Mouse (Mus musculus) hindbrain, embryonic 15.5 days (tissue): Measurements from ENCODE around the gene Specc1. TPM values are rescaled to one million over a fixed set of nuclear protein-coding genes. Genes with fewer than 3 reads are reported as not detected.

Source experiments
- ATAC-seq: fragments of 200-750 bp; cut with Nextera tagmentation; 2 replicates; pipeline ENCODE4 v1.8.0; 2017; ENCODE audit warnings: low read depth, moderate number of reproducible peaks, moderate TSS enrichment; ENCODE audit not compliant: low FRiP score
- H3K27ac ChIP-seq: fragments of 300-500 bp; sonication (generic); replicated peaks from 2 replicates; pipeline ENCODE4 v1.5.1; 2015; ENCODE audit warnings: mild to moderate bottlenecking, inconsistent platforms
- H3K27me3 ChIP-seq: fragments of 300-500 bp; sonication (generic); 2 replicates; pipeline ENCODE4 v1.6.1; 2015; ENCODE audit warnings: control low read depth, inconsistent platforms
- H3K36me3 ChIP-seq: fragments of 300-500 bp; sonication (generic); 2 replicates; pipeline ENCODE4 v1.6.1; 2015; ENCODE audit warnings: control low read depth, inconsistent platforms
- H3K4me1 ChIP-seq: fragments of 300-500 bp; sonication (generic); replicated peaks from 2 replicates; pipeline ENCODE4 v1.6.1; 2015; ENCODE audit warnings: control low read depth, inconsistent platforms
- H3K4me2 ChIP-seq: fragments of 300-500 bp; sonication (generic); 2 replicates; pipeline ENCODE4 v1.6.1; 2015; ENCODE audit warnings: moderate library complexity, mild to moderate bottlenecking, inconsistent platforms
- H3K4me3 ChIP-seq: fragments of 300-500 bp; sonication (generic); 2 replicates; pipeline ENCODE4 v1.5.1; 2015; ENCODE audit warnings: mild to moderate bottlenecking, inconsistent platforms
- H3K9ac ChIP-seq: fragments of 300-500 bp; sonication (generic); 2 replicates; pipeline ENCODE4 v1.6.1; 2015; ENCODE audit warnings: inconsistent platforms
- H3K9me3 ChIP-seq: fragments of 300-500 bp; sonication (generic); 2 replicates; pipeline ENCODE4 v1.6.1; 2016; ENCODE audit warnings: control low read depth, inconsistent platforms
- WGBS: fragments of 180-500 bp; shearing (Covaris S2); methylation state at CpG from one replicate; pipeline ENCODE4 v1.1.7; 2015; 5-methylcytosine and 5-hydroxymethylcytosine counted together
- polyA plus RNA-seq: library from polyadenylated mRNA; unstranded; fragments of >200 nt; fragmentation: Nextera tagmentation; extraction: Ambion mirVana; gene quantifications from 2 replicates; pipeline ENCODE4 v1.2.1, GENCODE M21; 2015

The Specc1 gene
- polyA plus RNA-seq, 1 experiment from 2014 or later, result 10.2 TPM

DNA sequence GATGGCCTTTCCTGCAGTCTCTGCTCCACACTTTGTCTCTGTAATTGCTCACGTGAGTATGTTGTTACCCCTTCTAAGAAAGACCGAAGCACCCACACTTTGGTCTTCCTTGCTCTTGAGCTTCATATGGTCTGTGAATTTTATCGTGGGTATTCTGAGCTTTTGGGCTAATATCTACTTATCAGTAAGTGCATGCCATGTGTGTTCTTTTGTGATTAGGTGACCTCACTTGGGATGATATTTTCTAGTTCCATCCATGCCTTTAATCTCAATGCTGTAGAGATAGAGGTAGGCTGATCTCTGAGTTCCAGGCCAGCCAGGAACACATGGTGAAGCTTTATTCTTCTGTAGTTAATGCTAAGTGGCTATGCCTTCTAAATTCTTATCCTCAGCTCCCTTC, 207.8 kb downstream of the Specc1 start:
- Histone ChIP-seq H3K9me3 (no peaks in the 10 kb centered on the region), H3K4me2 (no peak overlapping the region), H3K9ac (no peak overlapping the region), H3K36me3 (no peaks in the 10 kb centered on the region), H3K27ac (no peak overlapping the region), H3K27me3 (no peaks in the 10 kb centered on the region), H3K4me1 (no peaks in the 10 kb centered on the region), H3K4me3 (no peak overlapping the region)
- 95% methylated on average over 3 of the region's 3 CpGs for WGBS
- ATAC-seq, result no peak

- 74% methylated on average over 3 of the region's 3 CpGs for WGBS
- Histone ChIP-seq H3K4me2 (no peak overlapping the region), H3K4me1 (no peaks in the 10 kb centered on the region), H3K9me3 (no peaks in the 10 kb centered on the region), H3K27me3 (no peaks in the 10 kb centered on the region), H3K27ac (no peak overlapping the region), H3K9ac (no peak overlapping the region), H3K36me3 (no peaks in the 10 kb centered on the region), H3K4me3 (no peak overlapping the region)
- no peak for ATAC-seq
Measured at GRCm38 (mm10) chr11:62166503-62166902, 209.9 kb downstream of the Specc1 start.

GRCm38 (mm10) chr11:62168146-62168545, 211.6 kb downstream of the Specc1 start:
- H3K9me3 ChIP-seq, result no peaks in the 10 kb centered on the region
- H3K4me2 ChIP-seq, result no peak overlapping the region
- H3K4me3 ChIP-seq, result no peak overlapping the region
- H3K4me1 ChIP-seq, result no peaks in the 10 kb centered on the region
- no peaks in the 10 kb centered on the region for H3K36me3 ChIP-seq
- H3K27ac ChIP-seq, result no peak overlapping the region
- ATAC-seq, result no peak
- H3K27me3 ChIP-seq, result no peaks in the 10 kb centered on the region
- WGBS, result 92% methylated on average over 3 of the region's 3 CpGs
- H3K9ac ChIP-seq, result no peak overlapping the region

GRCm38 (mm10) chr11:62177395-62178113, 221.0 kb downstream of the Specc1 start:
- Histone ChIP-seq H3K9ac (no peak overlapping the region), H3K27ac (no peak overlapping the region), H3K4me3 (no peak overlapping the region), H3K9me3 (no peaks in the 10 kb centered on the region), H3K27me3 (no peaks in the 10 kb centered on the region), H3K4me1 (no peaks in the 10 kb centered on the region), H3K36me3 (no peaks in the 10 kb centered on the region), H3K4me2 (no peak overlapping the region)
- ATAC-seq, result no peak
- 92% methylated on average over 10 of the region's 10 CpGs for WGBS

DNA sequence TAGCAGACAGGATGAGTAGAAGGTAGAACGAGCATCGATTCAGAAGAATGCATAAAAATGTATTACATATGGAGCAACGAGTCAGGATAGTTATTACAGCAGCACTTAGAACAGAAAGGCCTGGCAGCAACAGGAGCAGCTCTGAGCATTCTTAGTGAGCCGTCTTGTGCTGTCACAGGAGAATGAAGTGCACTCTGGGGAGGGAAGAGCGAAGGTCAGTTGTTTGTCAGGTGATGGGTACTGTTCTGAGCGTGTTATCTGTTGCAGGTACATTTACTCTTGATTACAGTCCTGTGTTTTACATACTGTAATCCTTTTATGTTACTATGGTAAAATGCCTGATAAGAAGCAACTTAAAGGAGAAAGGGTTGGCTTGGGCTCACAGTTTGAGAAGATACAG, 224.2 kb downstream of the Specc1 start:
- Histone ChIP-seq H3K4me2 (no peak overlapping the region), H3K27me3 (no peaks in the 10 kb centered on the region), H3K36me3 (no peaks in the 10 kb centered on the region), H3K4me1 (no peaks in the 10 kb centered on the region), H3K4me3 (no peak overlapping the region), H3K9me3 (no peaks in the 10 kb centered on the region), H3K27ac (no peak overlapping the region), H3K9ac (no peak overlapping the region)
- WGBS, result 95% methylated on average over 6 of the region's 6 CpGs
- no peak for ATAC-seq

DNA sequence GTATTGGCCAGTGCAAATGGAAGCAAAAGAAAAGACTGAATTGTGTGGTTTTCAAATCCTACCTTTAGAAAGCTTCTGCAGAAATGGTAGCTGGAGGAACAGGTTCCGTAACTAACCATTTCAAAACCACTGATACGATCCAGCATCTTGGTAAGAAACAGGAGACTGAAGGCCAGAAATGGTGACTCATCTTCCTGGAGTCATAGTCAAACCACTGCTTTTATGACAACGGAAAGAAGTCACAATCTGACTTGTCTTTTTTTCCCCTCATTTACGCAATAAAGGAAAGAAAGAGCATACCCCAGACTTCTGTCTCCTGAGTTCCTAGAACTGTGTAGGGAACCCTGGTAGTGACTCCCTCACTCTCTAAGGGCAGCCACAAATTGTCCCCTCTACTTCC, 228.3 kb downstream of the Specc1 start:
- H3K36me3 ChIP-seq, result no peaks in the 10 kb centered on the region
- H3K9me3 ChIP-seq, result no peaks in the 10 kb centered on the region
- H3K27me3 ChIP-seq, result no peaks in the 10 kb centered on the region
- WGBS, result 92% methylated on average over 4 of the region's 4 CpGs
- H3K9ac ChIP-seq, result no peak overlapping the region
- ATAC-seq, result no peak
- no peak overlapping the region for H3K4me3 ChIP-seq
- H3K4me2 ChIP-seq, result no peak overlapping the region
- H3K4me1 ChIP-seq, result no peaks in the 10 kb centered on the region
- H3K27ac ChIP-seq, result no peak overlapping the region

DNA sequence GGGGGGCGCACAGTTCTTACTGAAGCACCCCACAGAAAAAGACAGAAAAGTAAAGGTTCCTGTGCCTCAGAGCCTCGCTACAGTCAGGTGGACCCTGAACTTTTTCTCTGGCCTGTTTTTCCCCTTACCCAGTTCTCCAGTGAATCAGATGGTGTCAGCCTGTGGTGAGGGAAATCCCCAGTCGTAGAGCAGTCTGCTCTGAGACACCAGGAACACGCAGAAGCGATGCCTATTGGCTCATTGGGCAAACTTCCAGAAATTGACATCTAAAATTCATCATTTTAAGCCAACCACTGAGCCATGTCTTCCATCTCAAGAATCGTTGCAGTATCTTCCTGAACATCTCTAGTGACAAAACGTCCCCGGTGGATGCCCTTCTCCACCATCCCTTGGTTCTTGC, 230.5 kb downstream of the Specc1 start:
- no peak overlapping the region for H3K4me2 ChIP-seq
- H3K9me3 ChIP-seq, result no peaks in the 10 kb centered on the region
- 82% methylated on average over 8 of the region's 8 CpGs for WGBS
- no peak for ATAC-seq
- H3K36me3 ChIP-seq, result no peaks in the 10 kb centered on the region
- no peak overlapping the region for H3K9ac ChIP-seq
- H3K27ac ChIP-seq, result no peak overlapping the region
- H3K27me3 ChIP-seq, result no peaks in the 10 kb centered on the region
- no peaks in the 10 kb centered on the region for H3K4me1 ChIP-seq
- no peak overlapping the region for H3K4me3 ChIP-seq

DNA sequence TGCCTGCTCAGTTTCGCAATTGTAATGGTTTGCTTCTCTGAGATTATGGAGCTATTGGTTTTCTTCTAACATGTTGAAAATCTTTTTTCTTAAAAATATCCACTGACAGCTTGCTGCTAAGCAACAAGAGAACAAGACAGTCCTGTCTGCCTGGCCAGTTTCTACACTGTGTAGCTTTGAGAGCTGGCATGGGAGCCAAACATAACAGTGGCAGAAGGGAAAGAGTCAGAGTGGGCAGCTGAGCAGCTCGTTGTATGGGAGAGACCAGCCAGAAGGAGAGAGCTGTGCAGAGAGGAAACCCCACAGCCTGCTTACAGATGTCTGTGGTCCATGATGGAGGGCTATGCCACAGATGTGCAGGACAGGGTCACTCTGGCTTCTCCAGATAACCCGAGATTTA, 235.5 kb downstream of the Specc1 start:
- Histone ChIP-seq H3K9me3 (no peaks in the 10 kb centered on the region), H3K4me1 (no peaks in the 10 kb centered on the region), H3K4me3 (no peak overlapping the region), H3K9ac (no peak overlapping the region), H3K4me2 (no peak overlapping the region), H3K27me3 (no peaks in the 10 kb centered on the region), H3K36me3 (no peaks in the 10 kb centered on the region), H3K27ac (no peak overlapping the region)
- 74% methylated on average over 3 of the region's 3 CpGs for whole genome bisulfite sequencing
- no peak for ATAC-seq

- WGBS, result 79% methylated on average over 3 of the region's 3 CpGs
- Histone ChIP-seq H3K27ac (no peak overlapping the region), H3K9ac (no peak overlapping the region)
Measured at GRCm38 (mm10) chr11:62193116-62193515, 236.6 kb downstream of the Specc1 start.

DNA sequence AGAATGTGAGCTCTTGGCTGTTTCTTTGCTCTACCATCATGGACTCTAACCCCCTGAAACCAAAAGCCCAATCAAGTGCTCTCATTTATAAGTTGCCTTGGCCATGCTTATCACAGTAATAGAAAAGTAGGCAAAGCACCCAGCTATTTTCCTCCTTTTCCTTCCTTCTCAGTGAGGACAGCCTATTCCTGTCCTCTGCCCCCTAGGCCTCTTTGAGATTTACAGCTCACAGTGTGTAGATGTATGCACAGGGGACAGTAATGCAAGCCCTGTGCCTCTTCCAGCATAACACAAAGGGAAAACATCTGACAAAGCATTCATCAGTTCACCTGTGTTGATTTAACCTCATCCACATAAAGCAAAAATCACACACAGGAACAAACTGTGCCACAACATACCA, 237.7 kb downstream of the Specc1 start:
- Histone ChIP-seq H3K4me1 (no peaks in the 10 kb centered on the region), H3K4me3 (no peak overlapping the region), H3K27ac (no peak overlapping the region), H3K27me3 (no peaks in the 10 kb centered on the region), H3K4me2 (no peak overlapping the region), H3K36me3 (no peaks in the 10 kb centered on the region), H3K9me3 (no peaks in the 10 kb centered on the region), H3K9ac (no peak overlapping the region)
- ATAC-seq, result no peak

More at GRCm38 (mm10) chr11:62193116-62193515, 236.6 kb downstream of the Specc1 start:
- ATAC-seq, result no peak
- Histone ChIP-seq H3K4me1 (no peaks in the 10 kb centered on the region), H3K27me3 (no peaks in the 10 kb centered on the region), H3K4me2 (no peak overlapping the region), H3K36me3 (no peaks in the 10 kb centered on the region), H3K4me3 (no peak overlapping the region), H3K9me3 (no peaks in the 10 kb centered on the region)

DNA sequence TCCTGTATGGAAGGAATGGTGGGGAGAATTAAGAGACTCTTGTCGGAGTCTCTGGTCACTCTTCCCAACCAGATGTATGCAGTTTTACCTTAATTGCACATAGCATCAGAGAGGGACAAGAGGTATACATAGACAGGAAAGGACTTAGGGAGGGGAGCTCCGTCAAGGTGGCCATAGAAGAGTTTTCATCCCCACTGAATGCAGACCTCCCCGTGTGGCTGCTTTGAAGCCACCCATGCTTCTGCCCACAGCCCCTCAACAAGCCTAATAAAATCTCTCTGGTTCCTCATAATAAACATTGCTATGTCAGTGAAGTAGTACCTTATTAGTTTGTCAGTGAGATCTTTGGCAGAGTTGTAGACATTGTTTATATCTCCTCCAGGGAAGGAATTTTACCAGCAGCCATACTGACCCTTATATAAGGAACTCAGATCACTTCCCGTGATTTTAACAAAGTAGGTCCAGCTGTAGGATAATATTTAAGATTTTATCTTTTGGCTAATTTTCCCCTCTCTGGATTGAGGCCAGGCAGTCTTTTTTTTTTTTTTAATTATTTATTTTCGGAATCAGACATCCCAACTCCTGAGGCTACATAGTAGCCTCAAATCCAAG, 244.4 kb downstream of the Specc1 start:
- Histone ChIP-seq H3K36me3 (no peaks in the 10 kb centered on the region), H3K4me3 (no peak overlapping the region), H3K27ac (no peak overlapping the region), H3K4me2 (no peak overlapping the region), H3K9me3 (no peaks in the 10 kb centered on the region), H3K4me1 (no peaks in the 10 kb centered on the region), H3K27me3 (no peaks in the 10 kb centered on the region), H3K9ac (no peak overlapping the region)
- 87% methylated on average over 5 of the region's 5 CpGs for WGBS
- no peak for ATAC-seq

DNA sequence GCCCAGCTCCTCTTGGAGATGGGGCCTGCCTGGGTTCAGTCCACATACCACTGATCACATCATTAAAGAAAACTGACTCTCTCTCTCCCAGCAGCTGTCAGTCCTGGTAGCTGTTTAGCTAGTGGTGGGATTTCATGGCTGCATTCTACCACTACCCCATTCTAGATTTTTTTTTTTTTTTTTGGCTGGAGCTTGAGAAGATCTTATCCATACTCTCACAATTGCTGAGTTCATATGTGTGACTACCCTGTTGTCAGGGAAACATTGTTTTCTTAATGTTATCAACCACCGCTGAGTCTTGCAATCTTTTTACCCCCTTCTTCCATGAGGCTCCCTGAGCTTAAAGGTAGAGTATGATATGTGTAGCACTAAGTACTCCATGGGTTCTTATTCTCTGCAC, 246.1 kb downstream of the Specc1 start:
- Histone ChIP-seq H3K9ac (no peak overlapping the region), H3K36me3 (no peaks in the 10 kb centered on the region), H3K9me3 (no peaks in the 10 kb centered on the region), H3K27me3 (no peaks in the 10 kb centered on the region), H3K4me1 (no peaks in the 10 kb centered on the region), H3K4me2 (no peak overlapping the region), H3K4me3 (no peak overlapping the region), H3K27ac (no peak overlapping the region)
- WGBS, result 97% methylated on average over 1 of the region's 1 CpGs
- no peak for ATAC-seq

- no peaks in the 10 kb centered on the region for H3K4me1 ChIP-seq
- H3K9me3 ChIP-seq, result no peaks in the 10 kb centered on the region
- H3K9ac ChIP-seq, result no peak overlapping the region
- no peaks in the 10 kb centered on the region for H3K36me3 ChIP-seq
- no peaks in the 10 kb centered on the region for H3K27me3 ChIP-seq
- ATAC-seq, result no peak
- H3K4me2 ChIP-seq, result no peak overlapping the region
- H3K4me3 ChIP-seq, result no peak overlapping the region
- H3K27ac ChIP-seq, result no peak overlapping the region
- WGBS, result 68% methylated on average over 2 of the region's 2 CpGs
Measured at GRCm38 (mm10) chr11:62209111-62209510, 252.5 kb downstream of the Specc1 start.
